Mouse (Mus musculus) gastrocnemius, adult 8-10 months (tissue): ENCODE measurements around the gene Sbf2. TPM values are rescaled to one million over a fixed set of nuclear protein-coding genes. Genes with fewer than 3 reads are reported as not detected.
A peak's percentile ranks its signal among the peaks of the same experiment; 100 is the strongest.
"Not testable (repeated sequence)": the region's sequence is repeated elsewhere in the genome, so short reads cannot be mapped to it uniquely, and the experiment has no call there.

ENCODE experiments used
- DNase-seq, 2 experiments: peaks; one replicate each; pipeline ENCODE4 v3.0.0; 2022; ENCODE audit warnings: low spot score in 2 of 2
- total RNA-seq, 4 experiments: library from RNA; stranded (reverse); gene quantifications; 2 replicates each; pipeline ENCODE4 v1.2.4; 2022

The Sbf2 gene
- total RNA-seq, result 10 to 100 TPM in 1 of 4 experiments, 1 to 10 TPM in 3; 6.7 to 10.4 (median 7.9) TPM

DNA sequence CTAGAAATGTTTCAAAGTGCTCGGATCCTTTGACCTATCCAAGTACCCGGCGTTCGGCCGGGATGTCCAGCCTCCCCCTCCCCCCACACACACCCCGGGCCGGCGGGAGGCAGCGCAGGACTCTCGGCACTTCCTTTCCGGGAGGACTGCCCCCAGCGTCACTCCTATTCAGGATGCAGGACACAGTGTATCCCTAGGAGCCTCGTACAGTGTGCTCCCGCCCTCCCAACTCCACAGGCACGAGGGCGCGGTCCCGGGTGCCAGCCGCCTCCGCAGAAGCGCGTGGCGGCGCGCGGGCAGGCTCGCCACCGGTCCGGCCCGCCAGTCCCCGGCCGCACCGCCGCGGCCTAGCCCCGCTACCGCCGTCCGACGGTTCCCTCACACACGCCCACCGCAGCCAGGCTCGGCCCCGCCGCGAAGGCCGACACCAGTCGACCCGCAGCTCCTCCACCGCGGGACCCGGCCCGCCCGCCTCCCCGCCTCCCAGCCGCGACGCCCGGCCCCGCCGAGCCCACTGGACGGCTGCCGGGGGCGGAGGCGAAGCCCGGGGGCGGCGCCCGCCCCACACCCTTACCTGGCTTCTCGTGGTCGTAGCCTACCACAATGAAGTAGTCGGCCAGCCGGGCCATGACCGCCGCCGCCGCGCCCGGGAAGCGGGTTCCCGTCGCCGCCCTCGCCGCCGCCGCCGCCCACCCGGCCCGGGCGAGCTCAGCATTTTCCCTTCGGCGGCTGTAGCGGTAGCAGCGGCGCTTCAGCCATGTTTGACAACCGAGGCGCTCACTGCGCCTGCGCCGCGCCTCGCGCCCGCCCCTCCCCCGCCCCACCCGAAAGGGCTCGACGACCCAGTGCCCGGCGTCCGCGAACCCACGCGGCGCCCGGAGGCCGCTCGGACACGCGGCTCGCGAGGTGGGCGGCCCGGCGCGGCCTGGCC is at the start of gene Sbf2:
TSS of gene Sbf2 (minus strand) at position 790 of the 931 bp plus-strand sequence.
- DNase-seq, result peak; percentile 64 to 66

DNA sequence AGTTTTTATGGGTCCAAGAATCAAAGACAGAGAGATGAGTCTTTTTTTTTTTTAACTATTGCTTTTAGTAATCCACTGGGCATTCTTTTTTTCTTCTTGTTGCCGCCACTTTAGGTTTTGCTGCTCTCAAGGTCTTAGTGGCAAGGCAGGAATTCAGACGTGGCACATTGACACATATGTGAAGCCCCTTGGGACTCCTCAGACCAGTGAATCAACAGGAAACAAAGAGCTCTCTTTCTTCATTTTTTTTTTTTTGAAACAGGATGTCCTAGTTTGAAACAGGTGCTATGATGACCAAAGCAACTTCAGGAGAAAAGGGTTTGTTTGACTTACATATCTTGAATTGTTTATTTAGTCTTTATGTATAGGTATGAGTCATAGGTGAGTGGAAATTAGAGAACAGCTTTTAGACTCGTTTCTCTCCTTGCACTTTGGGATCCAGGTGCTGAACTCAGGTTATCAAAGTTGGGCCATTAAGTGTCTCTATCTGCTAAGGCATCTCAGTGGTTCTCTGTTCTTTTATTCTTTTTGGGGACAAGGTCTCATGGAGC is 43.7 kb upstream of the Sbf2 start:
- DNase-seq, result no peak

DNA sequence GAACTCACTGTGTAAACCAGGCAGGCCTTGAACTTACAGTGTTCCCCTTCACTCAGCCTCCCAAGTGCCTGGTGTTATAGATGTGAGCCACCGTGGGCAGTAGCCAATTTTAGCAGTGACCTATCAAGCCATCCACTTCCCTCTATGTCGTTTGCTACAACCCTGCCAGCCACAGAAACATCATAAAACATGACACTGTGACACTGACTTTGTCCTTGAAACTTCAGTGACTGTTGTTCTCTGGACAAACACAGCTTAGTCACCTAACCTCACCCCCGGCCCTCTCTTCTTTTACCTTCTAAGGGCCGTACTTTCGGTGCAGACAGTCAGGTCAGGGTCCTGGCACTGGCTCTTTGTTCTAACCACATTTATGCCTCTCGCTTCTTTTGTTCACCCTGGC is 41.2 kb upstream of the Sbf2 start:
- no peak for DNase-seq

DNA sequence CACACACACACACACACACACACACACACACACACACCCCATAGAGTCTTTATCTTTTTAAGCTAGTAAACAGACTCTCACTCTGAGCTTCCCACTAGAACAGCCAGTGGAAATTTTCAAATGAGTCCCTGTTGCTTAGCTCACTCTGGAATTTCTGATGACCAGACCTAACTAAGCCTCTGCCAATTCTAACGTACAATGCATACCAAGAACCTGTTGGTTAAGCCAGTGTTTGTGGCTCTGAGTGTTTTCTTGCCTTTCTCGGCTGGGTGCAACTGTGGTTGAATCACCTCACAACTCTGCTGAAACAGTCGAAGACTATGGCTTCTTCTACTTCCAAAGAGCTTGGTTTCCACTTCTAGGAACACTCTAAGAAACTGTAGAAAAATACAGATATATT is 40.5 kb upstream of the Sbf2 start:
- no peak for DNase-seq

DNA sequence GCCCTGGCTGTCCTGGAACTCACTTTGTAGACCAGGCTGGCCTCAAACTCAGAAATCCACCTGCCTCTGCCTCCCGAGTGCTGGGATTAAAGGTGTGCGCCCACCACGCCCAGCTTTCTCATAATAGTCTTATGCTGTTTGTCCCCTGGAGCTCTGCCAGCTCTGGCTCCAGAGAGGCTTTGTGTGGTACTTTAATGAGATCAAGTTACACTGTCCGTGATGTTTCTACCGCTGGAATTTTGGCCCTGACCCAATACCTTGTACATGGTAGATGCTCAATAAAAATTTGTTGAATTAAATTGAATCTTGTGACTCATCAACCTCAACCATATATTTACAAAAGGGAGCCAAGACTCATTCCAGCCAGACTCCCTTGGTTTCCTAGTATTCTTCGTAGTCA is 36.4 kb upstream of the Sbf2 start:
- no peak for DNase-seq

DNA sequence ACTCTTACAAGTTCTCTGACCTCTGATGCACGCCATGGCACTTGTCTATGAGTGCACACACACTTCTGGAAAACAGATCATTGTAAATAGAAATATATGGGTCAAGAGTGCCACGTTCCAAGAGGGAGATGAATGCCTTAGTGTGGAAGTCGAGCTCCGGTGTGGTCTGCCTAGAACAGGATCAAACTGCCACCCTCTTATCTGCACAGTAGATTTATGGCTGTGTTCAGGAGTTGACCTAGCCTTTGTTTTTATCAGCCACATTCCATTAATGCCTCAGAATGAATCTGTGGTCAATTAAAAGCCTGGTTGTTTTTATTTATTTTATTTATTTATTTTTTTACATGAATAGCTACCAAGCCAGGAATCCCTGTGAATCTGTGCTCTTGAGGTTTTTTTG is 35.8 kb upstream of the Sbf2 start:
- DNase-seq, result no peak

DNA sequence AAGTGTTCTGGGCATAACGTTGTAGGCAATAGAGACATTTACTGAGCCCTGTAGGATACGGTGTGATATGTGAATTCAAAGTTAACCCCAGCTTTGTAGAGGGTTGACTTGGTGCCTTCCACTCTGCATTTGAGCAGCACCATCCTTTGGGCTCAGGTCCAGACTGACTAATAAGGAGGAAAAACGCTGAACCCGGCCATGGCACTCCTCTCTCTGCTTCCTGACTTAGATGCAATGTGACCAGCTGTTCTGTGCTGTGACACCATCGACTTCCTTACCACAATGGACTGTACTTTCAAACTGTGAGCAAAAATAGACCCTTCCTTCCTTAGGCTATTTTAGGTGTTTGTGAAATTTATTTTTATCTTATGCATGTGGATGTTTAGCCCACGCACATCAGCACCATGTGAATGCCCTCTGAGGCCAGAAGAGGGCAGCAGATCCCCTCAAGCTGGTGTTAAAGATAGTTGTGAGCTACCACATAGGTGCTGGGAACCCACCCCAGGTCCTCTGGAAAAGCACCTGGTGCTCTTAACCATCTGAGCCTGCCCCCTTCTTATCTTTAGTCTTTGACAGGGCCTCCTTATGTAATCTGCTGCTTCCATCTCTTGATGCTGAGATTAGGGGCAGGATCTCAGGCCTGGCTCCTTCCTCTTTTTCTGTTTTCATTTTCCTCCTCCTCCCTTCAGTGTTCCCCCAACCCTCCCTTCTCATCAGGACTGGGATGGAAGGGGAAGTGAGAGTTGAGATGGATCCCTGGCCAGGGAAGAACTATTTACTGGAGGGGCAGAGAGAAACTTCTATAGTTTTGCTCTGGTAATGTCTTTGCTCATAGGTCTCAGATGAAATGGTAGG is 34.6 kb upstream of the Sbf2 start:
- DNase-seq, result no peak

DNA sequence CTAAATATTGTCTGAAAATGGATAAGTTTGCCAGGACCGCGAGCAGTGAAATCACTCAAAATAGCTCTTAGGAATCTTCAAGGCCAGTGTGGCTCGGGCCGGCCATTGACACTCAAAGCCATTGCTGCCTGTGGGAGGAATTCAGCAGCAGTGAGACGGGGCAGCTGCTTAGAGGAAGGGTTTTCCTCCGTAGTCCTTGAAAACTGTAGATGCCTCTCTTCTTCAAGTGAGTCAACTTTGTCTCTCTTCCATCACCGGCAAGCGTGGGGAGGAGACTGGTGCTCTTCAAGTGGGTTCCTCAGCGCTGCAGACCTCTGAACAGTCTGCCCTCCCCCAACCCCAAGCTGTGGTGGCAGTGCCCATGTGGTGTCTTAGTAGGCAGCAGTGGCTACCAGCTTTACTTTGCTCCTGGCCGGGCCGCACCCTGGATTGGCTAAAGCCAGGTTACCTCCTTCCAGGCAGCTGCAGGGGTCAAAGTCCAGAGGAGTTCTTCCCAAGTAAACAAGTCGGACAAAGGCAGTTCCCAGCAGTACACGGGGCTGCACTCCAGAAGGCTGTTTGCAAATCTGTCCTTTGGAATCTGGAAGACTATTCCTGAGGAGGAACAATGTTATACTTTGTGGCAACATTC is 33.8 kb upstream of the Sbf2 start:
- peak in 1 of 2 experiments; percentile 25 for DNase-seq

DNA sequence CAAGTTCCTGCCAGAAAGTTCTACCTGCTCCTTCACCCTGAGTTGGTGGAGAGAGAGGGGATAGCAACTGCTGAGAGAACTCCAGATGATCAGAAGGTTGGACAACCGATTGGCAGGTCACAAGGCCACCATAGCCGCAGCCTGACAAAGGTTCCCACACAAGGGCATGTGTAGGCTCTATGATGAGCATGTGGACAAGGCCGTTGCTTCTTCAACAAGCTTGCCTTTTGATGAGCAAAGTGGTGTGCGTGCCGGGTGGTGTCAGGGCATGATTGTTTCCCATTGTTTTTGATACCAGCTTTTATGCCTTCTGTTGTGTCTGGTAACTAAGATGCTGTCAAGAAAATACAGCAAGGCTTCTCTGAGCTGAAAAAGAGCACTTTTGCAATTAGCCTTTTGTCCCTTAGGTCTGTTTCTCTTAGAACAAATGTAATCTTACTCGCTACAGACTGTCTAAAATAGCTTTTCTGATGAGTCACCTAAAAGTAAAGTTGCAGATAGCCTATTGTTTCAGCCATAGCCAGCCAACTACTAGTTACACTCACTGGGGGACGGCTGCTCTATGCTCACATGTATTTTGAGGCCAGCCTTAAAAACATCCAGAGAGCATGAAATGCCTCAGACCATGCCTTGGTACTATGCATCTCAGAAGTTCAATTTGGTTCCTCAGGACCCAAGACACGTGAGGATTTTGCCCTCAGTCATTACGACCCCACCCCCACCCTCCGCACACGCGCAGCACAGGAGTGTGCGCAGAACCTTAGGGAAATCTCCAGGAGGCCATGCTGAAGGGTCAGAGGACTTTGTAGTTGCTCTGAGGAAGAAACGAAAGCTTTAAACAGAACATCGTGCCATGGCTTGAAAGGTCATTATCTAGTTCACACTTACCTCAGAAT is 33.1 kb upstream of the Sbf2 start:
- DNase-seq, result no peak

DNA sequence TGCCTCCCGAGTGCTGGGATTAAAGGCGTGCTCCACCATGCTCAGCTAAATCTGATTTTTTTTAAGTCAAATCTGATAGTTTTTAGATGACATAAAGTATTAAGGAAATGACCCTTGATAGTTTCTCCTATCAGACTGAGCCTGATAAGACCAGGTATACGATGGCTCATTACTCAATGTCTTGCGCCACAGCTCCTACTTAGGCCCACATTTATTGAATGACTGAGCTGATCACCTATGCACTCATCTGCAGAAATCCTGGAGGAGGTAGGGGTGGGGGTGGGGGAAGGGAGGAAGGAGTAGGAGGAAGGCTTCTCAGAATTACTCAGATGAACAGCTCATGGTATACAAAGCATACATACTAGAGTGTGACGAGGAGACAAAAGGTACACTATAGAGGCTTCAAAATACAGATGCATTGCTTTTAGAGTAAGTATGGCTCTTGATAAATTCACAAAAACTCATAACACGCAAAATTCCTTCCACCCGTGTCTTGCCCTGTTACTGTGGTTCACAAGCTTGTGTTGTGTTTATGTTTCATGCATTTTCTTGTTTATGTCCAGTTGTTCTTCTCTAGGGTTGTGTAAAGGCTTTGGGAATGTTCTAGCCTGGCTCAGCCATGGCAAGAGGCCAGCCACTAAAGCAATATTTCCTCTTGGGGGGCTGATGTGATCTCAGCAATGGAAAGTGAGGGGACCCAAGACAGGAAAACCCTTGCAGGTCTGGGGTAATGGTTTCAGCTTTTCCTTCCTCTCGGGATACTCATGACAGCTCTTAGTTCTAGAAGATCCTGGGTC is 32.1 kb upstream of the Sbf2 start:
- no peak for DNase-seq

DNA sequence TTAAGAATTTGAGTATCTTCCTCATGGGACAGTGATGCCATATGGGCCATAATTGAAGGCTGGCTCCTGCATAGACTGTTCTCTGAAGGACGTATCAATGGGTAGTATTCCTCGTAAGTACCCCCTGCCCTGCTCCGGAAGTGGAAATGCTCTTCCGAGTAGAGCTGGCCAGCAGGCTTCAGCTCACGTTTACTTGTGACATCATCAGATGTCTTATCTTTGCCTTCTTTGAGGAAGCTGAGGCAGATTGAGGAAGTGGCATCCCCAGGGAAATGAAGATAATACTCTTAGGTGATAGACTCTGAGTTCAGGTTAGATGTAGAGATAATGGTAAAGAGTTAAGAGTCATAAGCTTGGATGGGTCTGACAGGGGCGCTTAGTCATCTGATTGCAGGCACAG is 31.1 kb upstream of the Sbf2 start:
- no peak for DNase-seq

DNA sequence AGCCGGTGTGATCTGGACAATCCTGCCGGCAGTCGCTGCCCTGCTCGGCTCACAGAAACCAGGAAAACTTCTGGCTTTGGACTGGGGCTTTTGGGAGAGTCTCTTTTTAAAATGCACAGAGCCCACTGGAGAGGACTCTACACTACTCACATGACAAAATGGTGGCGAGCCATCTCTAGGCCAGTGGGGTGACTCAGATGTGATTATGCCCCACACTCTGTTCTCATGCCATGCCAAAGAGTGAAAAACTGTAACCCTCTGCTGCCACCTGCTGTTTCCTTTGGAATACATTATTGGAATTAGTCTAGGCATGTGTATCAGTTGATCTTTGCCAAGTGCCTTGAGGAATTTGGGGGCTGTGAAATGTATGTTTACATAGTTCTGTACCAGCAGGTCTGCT is 30.6 kb upstream of the Sbf2 start:
- DNase-seq, result no peak

DNA sequence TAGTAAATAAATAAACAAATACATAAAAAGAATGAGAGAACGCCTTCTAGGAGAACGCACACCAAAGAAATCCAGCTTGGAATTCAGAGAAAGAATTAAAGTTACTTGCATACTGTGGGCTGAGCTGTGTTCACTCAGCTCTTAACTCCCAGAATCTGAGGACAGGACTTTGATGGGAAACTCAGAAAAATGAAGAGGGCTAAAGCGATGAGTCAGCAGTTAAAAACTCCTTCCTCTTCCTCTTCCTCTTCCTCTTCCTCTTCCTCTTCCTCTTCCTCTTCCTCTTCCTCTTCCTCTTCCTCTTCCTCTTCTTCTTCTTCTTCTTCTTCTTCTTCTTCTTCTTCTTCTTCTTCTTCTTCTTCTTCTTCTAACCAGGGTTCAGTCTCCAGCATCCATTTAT is 25.2 kb upstream of the Sbf2 start:
- DNase-seq, result not testable (repeated sequence)

DNA sequence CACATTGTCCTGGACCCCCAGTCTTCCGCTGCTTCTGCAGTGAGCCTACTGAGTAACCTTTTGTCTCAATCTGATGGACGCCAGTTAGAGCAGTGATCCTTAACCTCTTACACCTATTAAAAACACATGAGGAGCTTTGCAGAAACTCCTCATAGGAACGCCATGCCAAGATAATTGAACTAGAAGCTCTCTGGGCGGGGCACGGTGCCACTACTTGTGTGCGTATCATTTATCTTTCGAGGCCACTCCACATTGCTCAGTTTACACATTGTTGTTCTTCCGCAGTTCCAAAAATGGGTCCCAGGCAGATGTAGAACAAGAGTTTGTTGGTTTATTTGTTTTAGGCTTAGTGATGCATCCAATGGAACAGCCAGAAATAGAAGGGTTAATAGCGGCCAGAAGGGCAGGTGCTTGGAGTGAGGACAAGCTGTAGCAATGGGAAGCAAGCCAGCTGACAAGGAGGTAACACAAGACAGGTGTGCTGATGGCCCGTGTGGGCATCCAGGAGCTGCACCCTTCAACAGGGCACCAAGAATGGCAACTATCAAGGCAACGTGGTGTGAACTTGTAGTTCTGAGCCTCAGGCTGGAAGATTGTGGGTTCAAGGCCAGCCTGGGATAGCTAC is 24.7 kb upstream of the Sbf2 start:
- DNase-seq, result no peak

DNA sequence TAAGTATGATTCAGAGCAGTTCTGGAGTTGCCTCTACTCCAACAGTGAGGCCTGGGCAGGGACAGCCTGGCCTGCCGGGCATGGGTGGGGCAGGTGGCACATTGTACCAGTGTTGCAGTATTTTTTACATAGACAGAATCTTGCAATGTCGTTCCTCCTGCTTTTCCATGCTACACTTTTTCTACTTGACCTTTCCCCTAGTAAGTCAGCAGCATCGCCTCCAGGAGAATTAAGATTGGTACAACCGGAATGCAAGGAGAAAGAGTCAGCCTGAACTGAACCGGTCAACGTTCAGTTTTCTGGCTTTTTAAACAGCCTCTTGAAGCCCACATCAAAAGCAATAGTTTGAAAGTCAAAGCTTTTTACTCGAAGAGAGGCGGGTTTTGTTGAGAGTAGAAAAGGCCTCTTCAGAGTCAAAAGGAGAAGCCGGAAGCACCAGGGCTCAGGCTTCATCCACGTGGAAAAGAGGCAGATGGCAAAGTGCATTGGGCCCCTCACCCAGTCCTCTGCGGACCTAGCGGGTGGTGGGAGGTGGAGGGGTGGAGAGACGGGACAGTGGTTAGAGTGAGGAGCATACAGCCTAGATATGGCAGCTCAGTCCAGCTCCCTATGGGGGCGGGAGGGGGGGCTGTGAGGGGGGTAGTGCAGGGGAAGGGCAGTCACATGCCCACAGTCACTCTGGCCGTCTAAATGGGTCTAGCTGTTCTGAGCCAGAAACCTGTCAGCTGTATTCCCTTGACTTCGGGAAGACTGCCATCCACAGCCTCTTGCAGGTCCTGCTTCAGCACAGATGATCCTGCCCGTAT is 23.8 kb upstream of the Sbf2 start:
- DNase-seq, result no peak

DNA sequence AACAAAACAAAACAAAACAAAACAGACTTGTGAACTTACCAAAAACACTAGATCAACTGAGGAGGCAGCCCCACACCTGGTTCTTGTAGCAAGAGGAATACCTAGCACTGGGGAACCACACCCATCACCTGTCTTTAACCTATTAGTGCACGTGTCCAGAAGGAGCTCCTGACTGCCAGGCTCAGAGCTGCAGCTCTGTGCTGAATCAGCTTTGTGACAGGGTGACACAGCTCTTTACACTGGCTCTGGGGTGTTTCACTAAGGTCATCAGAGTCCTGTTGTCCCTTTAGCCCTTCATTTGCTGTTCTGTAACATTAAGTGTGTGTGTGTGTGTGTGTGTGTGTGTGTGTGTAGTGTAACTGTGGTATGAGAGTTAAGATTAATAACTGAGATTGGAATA is 21.8 kb upstream of the Sbf2 start:
- no peak for DNase-seq

DNA sequence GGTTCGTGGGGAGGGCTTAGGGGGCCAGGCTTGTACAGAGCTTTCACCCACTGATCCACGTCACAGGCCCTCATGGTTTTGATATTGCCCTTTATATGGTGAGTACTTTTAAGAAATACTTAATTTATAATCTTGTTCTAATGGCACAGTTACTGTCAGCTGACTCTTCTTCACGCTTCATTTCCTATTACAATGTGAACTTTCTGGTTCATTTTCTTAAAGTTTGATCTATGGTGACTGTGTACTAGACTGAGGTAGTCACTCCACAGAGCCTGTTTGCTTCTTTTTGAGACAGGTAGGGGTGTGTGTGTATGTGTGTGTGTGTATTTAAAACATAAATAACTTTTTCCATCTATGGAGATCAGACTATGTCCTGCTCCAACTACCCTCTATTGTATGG is 21.2 kb upstream of the Sbf2 start:
- no peak for DNase-seq

DNA sequence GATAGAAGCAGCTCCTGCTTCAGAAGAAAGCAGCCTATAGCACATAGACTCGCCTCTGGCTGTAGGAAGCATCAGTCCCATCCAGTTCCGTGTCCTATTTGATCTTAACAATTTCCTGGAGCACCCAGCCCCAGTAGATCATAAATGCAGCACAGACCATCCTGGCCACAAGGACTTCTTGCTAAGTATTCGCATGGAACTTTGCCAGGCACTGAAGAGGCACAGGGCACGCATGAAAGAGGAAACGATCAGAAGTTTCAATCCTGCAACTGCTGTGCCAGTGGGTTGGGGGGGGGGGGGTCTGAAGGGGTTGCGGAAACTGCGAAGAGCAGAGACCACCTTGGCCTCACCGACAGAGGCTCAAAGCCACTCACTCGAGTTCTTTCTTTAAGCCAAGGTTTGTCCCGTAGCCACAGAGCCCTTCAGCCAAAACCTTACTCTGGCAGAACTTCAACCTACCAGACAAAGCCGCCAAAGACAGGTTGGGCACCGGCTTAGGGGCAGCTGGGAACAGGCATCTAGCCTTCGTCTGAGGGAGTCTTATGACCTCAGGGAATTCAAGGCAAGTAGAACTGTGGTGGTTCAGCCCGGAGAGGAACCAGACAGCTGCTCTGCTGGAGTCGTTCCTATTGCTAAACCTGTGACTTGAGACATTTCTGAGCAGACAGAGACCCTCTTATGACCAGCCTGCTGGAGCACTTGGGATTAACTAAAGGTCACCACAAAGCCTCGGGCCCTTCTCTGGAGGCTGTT is 16.6 kb upstream of the Sbf2 start:
- no peak for DNase-seq
